25 mouse cellular contexts compared by ENCODE assay signal in genomic region chr14:25716528-25716927, GRCm38 (mm10). TPM values are rescaled to one million over a fixed set of nuclear protein-coding genes. Genes with fewer than 3 reads are reported as not detected.
DNase-seq lines count a peak whose midpoint lies in the region; ATAC-seq and TF ChIP-seq lines count a peak whose summit lies in the region.
"Had no signal": no experiment of that assay in that cellular context is flagged by ENCODE, and none has a peak within 500 bp of the region (broad histone marks: within the 10 kb centered on the region; RNA-seq: fewer than 3 reads in every experiment).

No protein-coding gene starts in this region.

- peak; percentile 19; the same call in 1 of the 2 replicates for ATAC-seq in hindbrain, postnatal 0 days
- no peak for ATAC-seq in hindbrain, embryonic 13.5 days (ENCODE audit: low FRiP score)
- ATAC-seq: activated CD4-positive, CD25-positive, alpha-beta regulatory T cell, adult 4 months; CD4-positive, CD25-positive, alpha-beta regulatory T cell, adult 4 months; forebrain, embryonic 13.5 days; forebrain, embryonic 15.5 days; Patski had no signal

- 73% methylated on average over 1 of the region's 1 CpGs for WGBS in hindbrain, postnatal 0 days
- WGBS in hindbrain, embryonic 13.5 days: 84% methylated on average over 1 of the region's 1 CpGs
- WGBS in embryonic facial prominence, embryonic 10.5 days: 83% methylated on average over 1 of the region's 1 CpGs

- no peak overlapping the region for H3K4me2 ChIP-seq in hindbrain, postnatal 0 days (ENCODE audit: low read depth, low read length)
- no peak overlapping the region for H3K4me2 ChIP-seq in hindbrain, embryonic 13.5 days
- H3K4me2 ChIP-seq: embryonic facial prominence, embryonic 12.5 days; forebrain, embryonic 13.5 days; forebrain, embryonic 15.5 days had no signal

- DNase-seq in gastrocnemius, adult 2 months: no peak
- DNase-seq in gastrocnemius, postnatal 25 days: no peak
- DNase-seq in hindbrain, postnatal 0 days (ENCODE audit: low spot score): no peak
- no peak for DNase-seq in layer of hippocampus, adult 2 months (ENCODE audit: low spot score in 2 of 2)
- no peak for DNase-seq in layer of hippocampus, adult 11-12 months (ENCODE audit: low spot score)
- DNase-seq in embryonic facial prominence, embryonic 10.5 days (ENCODE audit: low spot score): no peak
- DNase-seq: adrenal gland, postnatal 10 days; adrenal gland, postnatal 25 days; B cell, adult 2 months; cerebellum, adult 11 months; cerebellum, adult 18-20 months; cerebellum, adult 8-10 months; cerebellum, adult 9-11 months; cerebellum, postnatal 14 days; cerebellum, postnatal 36 days; embryo, embryonic 11 days had no signal

- 0 out of 2 replicates have a peak, but pooled peaks cover 10% of the 10 kb centered on the region for H3K4me1 ChIP-seq in hindbrain, postnatal 0 days (ENCODE audit: insufficient read depth, low read length)
- peaks cover 17% of the 10 kb centered on the region for H3K4me1 ChIP-seq in hindbrain, embryonic 13.5 days (replicated peaks)
- peaks cover 58% of the 10 kb centered on the region for H3K4me1 ChIP-seq in embryonic facial prominence, embryonic 10.5 days
- H3K4me1 ChIP-seq: forebrain, embryonic 15.5 days had no signal

- peak overlapping the region; percentile 43; the same call in 1 of the 2 replicates for H3K27ac ChIP-seq in gastrocnemius, adult 2 months
- H3K27ac ChIP-seq in hindbrain, postnatal 0 days: no peak overlapping the region
- H3K27ac ChIP-seq in hindbrain, embryonic 13.5 days: no peak overlapping the region
- peak overlapping the region; percentile 43; the same call in 1 of the 2 replicates for H3K27ac ChIP-seq in layer of hippocampus, adult 2 months
- H3K27ac ChIP-seq in embryonic facial prominence, embryonic 10.5 days (replicated peaks): peak overlapping the region; percentile 32
- H3K27ac ChIP-seq: embryonic facial prominence, embryonic 12.5 days; forebrain, embryonic 13.5 days; forebrain, embryonic 15.5 days had no signal

- no peak overlapping the region for H3K9ac ChIP-seq in hindbrain, postnatal 0 days (replicated peaks; ENCODE audit: low read length)
- no peak overlapping the region for H3K9ac ChIP-seq in hindbrain, embryonic 13.5 days
- H3K9ac ChIP-seq: embryonic facial prominence, embryonic 12.5 days; forebrain, embryonic 13.5 days; forebrain, embryonic 15.5 days had no signal

- intact Hi-C loops in gastrocnemius, adult 2 months (cut with DNase I): no loop called here

- TF ChIP-seq CTCF in gastrocnemius, adult 2 months (IDR thresholded peaks at IDR 0.05): no peak
- TF ChIP-seq CTCF in hindbrain, postnatal 0 days (IDR thresholded peaks at IDR 0.05; ENCODE audit: low read depth): no peak
- no peak for TF ChIP-seq CTCF in layer of hippocampus, adult 2 months (conservative IDR thresholded peaks at IDR 0.05)

- no peaks in the 10 kb centered on the region for H3K36me3 ChIP-seq in hindbrain, postnatal 0 days (ENCODE audit: insufficient read depth, low read length)
- no peaks in the 10 kb centered on the region for H3K36me3 ChIP-seq in hindbrain, embryonic 13.5 days
- peaks cover 43% of the 10 kb centered on the region for H3K36me3 ChIP-seq in embryonic facial prominence, embryonic 10.5 days (replicated peaks)
- H3K36me3 ChIP-seq: forebrain, embryonic 15.5 days; G1E had no signal

- no peaks in the 10 kb centered on the region for H3K9me3 ChIP-seq in hindbrain, postnatal 0 days (ENCODE audit: low read length)
- H3K9me3 ChIP-seq in hindbrain, embryonic 13.5 days: no peaks in the 10 kb centered on the region
- H3K9me3 ChIP-seq in embryonic facial prominence, embryonic 10.5 days: no peaks in the 10 kb centered on the region
- H3K9me3 ChIP-seq: embryonic facial prominence, embryonic 12.5 days; forebrain, embryonic 13.5 days; forebrain, embryonic 15.5 days; G1E had no signal

- H3K4me3 ChIP-seq in gastrocnemius, adult 2 months: no peak overlapping the region
- H3K4me3 ChIP-seq in hindbrain, postnatal 0 days (ENCODE audit: low read length): no peak overlapping the region
- H3K4me3 ChIP-seq in hindbrain, embryonic 13.5 days: no peak overlapping the region
- H3K4me3 ChIP-seq in layer of hippocampus, adult 2 months: no peak overlapping the region
- no peak overlapping the region for H3K4me3 ChIP-seq in embryonic facial prominence, embryonic 10.5 days
- H3K4me3 ChIP-seq: embryonic facial prominence, embryonic 12.5 days; forebrain, embryonic 13.5 days; forebrain, embryonic 15.5 days had no signal

- no peaks in the 10 kb centered on the region for H3K27me3 ChIP-seq in hindbrain, postnatal 0 days (ENCODE audit: insufficient read depth, low read length)
- no peaks in the 10 kb centered on the region for H3K27me3 ChIP-seq in hindbrain, embryonic 13.5 days
- H3K27me3 ChIP-seq in embryonic facial prominence, embryonic 10.5 days (replicated peaks; ENCODE audit: low read depth, poor library complexity, severe bottlenecking): no peaks in the 10 kb centered on the region
- H3K27me3 ChIP-seq: CH12.LX; embryonic facial prominence, embryonic 12.5 days; forebrain, embryonic 13.5 days; forebrain, embryonic 15.5 days; Patski had no signal

RNA-seq across cellular contexts. Expression of gene Ppif, which starts 22.6 kb away (rescaled TPM):
- 10 to 100 TPM; 26.0 to 43.4 TPM for total RNA-seq in gastrocnemius, adult 2 months (2021)
- 10 to 100 TPM; 39.9 to 51.1 TPM for total RNA-seq in gastrocnemius, postnatal 25 days (2021)
- 55.3 and 55.4 TPM in 2 replicates for total RNA-seq in hindbrain, postnatal 0 days (2014; rRNA removed)
- 46.1 and 46.7 TPM in 2 replicates for polyA plus RNA-seq in hindbrain, postnatal 0 days (2015; fragmentation: Nextera tagmentation; extraction: Ambion mirVana)
- polyA plus RNA-seq in hindbrain, embryonic 13.5 days (2015; fragmentation: Nextera tagmentation; extraction: Ambion mirVana): 28.0 and 32.0 TPM in 2 replicates
- 10 to 100 TPM; 27.4 to 34.2 TPM for total RNA-seq in layer of hippocampus, adult 2 months (2021)
- polyA plus RNA-seq in embryonic facial prominence, embryonic 10.5 days (2016; fragmentation: Nextera tagmentation; extraction: Ambion mirVana): 76.6 and 77.0 TPM in 2 replicates

RNA-seq across cellular contexts. Expression of gene Zcchc24, which starts 52.3 kb away (rescaled TPM):
- 10 to 100 TPM; 40.6 to 59.3 TPM for total RNA-seq in gastrocnemius, adult 2 months (2021)
- total RNA-seq in gastrocnemius, postnatal 25 days (2021): 10 to 100 TPM; 41.5 to 45.0 TPM
- 34.4 and 39.3 TPM in 2 replicates for total RNA-seq in hindbrain, postnatal 0 days (2014; rRNA removed)
- 19.7 and 20.4 TPM in 2 replicates for polyA plus RNA-seq in hindbrain, postnatal 0 days (2015; fragmentation: Nextera tagmentation; extraction: Ambion mirVana)
- 11.9 and 12.2 TPM in 2 replicates for polyA plus RNA-seq in hindbrain, embryonic 13.5 days (2015; fragmentation: Nextera tagmentation; extraction: Ambion mirVana)
- 10 to 100 TPM; 56.4 to 58.5 TPM for total RNA-seq in layer of hippocampus, adult 2 months (2021)
- polyA plus RNA-seq in embryonic facial prominence, embryonic 10.5 days (2016; fragmentation: Nextera tagmentation; extraction: Ambion mirVana): 12.9 and 15.2 TPM in 2 replicates
- polyA plus RNA-seq: G1E had no signal

Comparison
In these comparisons a context has a peak if more than half of its experiments do, and no peak if none do; other contexts are left out.
1. H3K27ac ChIP-seq: peak in gastrocnemius, adult 2 months (single experiment), layer of hippocampus, adult 2 months (single experiment) and embryonic facial prominence, embryonic 10.5 days (single experiment); none in hindbrain, postnatal 0 days (single experiment) and hindbrain, embryonic 13.5 days (single experiment).